Mouse (Mus musculus) small intestine, adult 2 months (tissue): ENCODE results near the gene Map2.

Experiments used
- CTCF ChIP-seq: fragments of 200-500 bp; IDR thresholded peaks from 2 replicates; pipeline ENCODE4 v1.5.1; 2012; ENCODE audit warnings: low read depth, mild to moderate bottlenecking, control low read depth, inconsistent platforms, low read length, moderate library complexity, mixed read lengths; ENCODE audit not compliant: insufficient replicate concordance, insufficient read length; ENCODE audit errors: extremely low read depth
- POLR2A ChIP-seq: fragments of 200-500 bp; IDR thresholded peaks from 2 replicates; pipeline ENCODE4 v1.6.1; 2012; ENCODE audit warnings: low read depth, mild to moderate bottlenecking, control low read depth, inconsistent platforms, low read length, moderate library complexity

DNA sequence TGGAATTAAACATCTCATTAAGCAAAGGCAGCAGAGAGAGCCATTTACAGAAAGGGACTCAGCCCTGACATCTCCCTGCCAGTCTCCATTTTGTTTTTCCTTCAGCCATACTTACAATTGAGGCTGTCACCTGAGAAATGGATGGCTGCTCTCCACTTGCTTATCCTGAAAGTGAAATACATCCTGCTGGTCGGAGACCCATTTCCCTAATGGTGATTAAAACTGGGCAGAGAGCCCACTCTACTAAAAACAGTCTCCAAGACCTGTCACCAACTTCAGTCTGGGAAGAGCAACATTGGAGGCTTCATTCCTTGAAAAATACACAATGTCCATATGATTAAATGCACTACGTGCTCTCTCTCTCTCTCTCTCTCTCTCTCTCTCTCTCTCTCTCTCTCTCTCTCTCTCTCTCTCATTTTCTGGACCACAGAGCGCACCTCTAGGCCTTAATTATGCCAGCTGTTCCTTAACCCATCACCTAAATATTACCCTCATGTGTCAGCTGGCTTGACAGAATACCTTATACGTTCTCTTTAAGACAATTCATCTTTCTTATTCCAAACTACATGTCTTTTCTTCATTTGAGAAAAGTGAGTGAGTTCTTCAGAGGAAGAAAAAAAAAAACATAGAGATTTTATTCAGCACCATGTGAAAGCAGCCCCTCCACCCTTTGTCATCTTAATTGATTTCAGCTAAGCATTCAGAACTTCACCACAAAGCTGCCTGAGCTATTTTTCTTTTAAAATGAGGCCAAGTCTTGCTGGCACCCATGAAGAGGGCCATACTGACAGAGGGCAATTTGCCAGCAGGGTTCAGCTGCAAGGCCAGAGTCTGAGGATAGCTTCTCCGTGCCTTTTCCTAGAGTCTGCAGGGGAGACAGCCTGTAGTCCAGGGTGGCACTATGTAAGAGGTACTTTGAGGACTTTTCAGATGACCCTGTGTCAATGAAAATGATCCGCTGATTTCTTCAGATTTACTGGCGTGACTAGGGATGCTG lies 51.6 kb downstream of the Map2 start:
- no peak for TF ChIP-seq CTCF
- no peak for TF ChIP-seq POLR2A
